Mouse (Mus musculus): ENCODE measurements around the gene Akap7.

- TF ChIP-seq FLI1 (IDR thresholded peaks at IDR 0.05; ENCODE audit: low read length) (no peak), GATA1 (IDR thresholded peaks at IDR 0.05; ENCODE audit: borderline replicate concordance, low read length) (no peak)
Measured at GRCm38 (mm10) chr10:25353941-25354340, 46.3 kb upstream of the Akap7 start.
